Mouse (Mus musculus): ENCODE results near the gene Rab1a. TPM values are rescaled to one million over a fixed set of nuclear protein-coding genes. Genes with fewer than 3 reads are reported as not detected.
A peak's percentile ranks its signal among the peaks of the same experiment; 100 is the strongest.

Gene Rab1a
- polyA plus RNA-seq, 2 experiments: 53.0 to 80.6 TPM

GRCm38 (mm10) chr11:20204870-20205446 is 3.7 kb downstream of the Rab1a start:
- Histone ChIP-seq H3K27ac (no peak overlapping the region), H3K9me3 (ENCODE audit: control insufficient read depth, low read length) (no peaks in the 10 kb centered on the region), H3K36me3 (replicated peaks; ENCODE audit: control insufficient read depth, insufficient read depth, low read depth) (peaks cover 2% of the 10 kb centered on the region; the same call in 1 of the 2 replicates), H3K4me2 (ENCODE audit: low read depth) (peak overlapping the region; percentile 11; the same call in 1 of the 2 replicates), H3K27me3 (ENCODE audit: control insufficient read depth, insufficient read depth, low read length) (no peaks in the 10 kb centered on the region), H3K9ac (replicated peaks) (no peak overlapping the region), H3K4me3 (ENCODE audit: insufficient read depth in 1 of 2, low read depth in 2 of 2, low read length in 2 of 2) (no peak overlapping the region), H3K4me1 (replicated peaks; ENCODE audit: control insufficient read depth in 2 of 2, insufficient read depth in 2 of 2, low read length in 1 of 2) (peaks cover 14 to 33% of the 10 kb centered on the region in 2 experiments)
- no peak for TF ChIP-seq EP300 (IDR thresholded peaks at IDR 0.05; ENCODE audit: low read depth)
- no peak for TF ChIP-seq CTCF (IDR thresholded peaks at IDR 0.05; ENCODE audit: low read depth)
- DNase-seq (ENCODE audit: low read depth in 3 of 3, low spot score in 3 of 3): no peak
- ATAC-seq (ENCODE audit: insufficient read depth): no peak
- WGBS (ENCODE audit: insufficient replicate concordance): 37% methylated on average over 9 of the region's 9 CpGs

GRCm38 (mm10) chr11:20205538-20205937 is 4.3 kb downstream of the Rab1a start:
- peaks cover 17 to 30% of the 10 kb centered on the region in 2 experiments for H3K4me1 ChIP-seq (replicated peaks; ENCODE audit: control insufficient read depth in 2 of 2, insufficient read depth in 2 of 2, low read length in 1 of 2)
- H3K4me2 ChIP-seq (ENCODE audit: low read depth): no peak overlapping the region; the same call in none of the 2 replicates
- DNase-seq (ENCODE audit: low read depth in 3 of 3, low spot score in 3 of 3): no peak

GRCm38 (mm10) chr11:20206626-20207223 is 5.5 kb downstream of the Rab1a start:
- Histone ChIP-seq H3K27ac (no peak overlapping the region), H3K4me2 (ENCODE audit: low read depth) (no peak overlapping the region), H3K4me3 (ENCODE audit: insufficient read depth in 1 of 2, low read depth in 2 of 2, low read length in 2 of 2) (no peak overlapping the region), H3K4me1 (replicated peaks; ENCODE audit: control insufficient read depth in 2 of 2, insufficient read depth in 2 of 2, low read length in 1 of 2) (peaks cover 17 to 32% of the 10 kb centered on the region in 2 experiments), H3K36me3 (replicated peaks; ENCODE audit: control insufficient read depth, insufficient read depth, low read depth) (peaks cover 2% of the 10 kb centered on the region; the same call in 1 of the 2 replicates), H3K9ac (replicated peaks) (no peak overlapping the region), H3K27me3 (ENCODE audit: control insufficient read depth, insufficient read depth, low read length) (no peaks in the 10 kb centered on the region), H3K9me3 (ENCODE audit: control insufficient read depth, low read length) (no peaks in the 10 kb centered on the region)
- 31% methylated on average over 2 of the region's 2 CpGs for WGBS (ENCODE audit: insufficient replicate concordance)
- ATAC-seq (ENCODE audit: insufficient read depth) (no peak), DNase-seq (ENCODE audit: low read depth in 3 of 3, low spot score in 3 of 3) (no peak)
- no peak for TF ChIP-seq EP300 (IDR thresholded peaks at IDR 0.05; ENCODE audit: low read depth)
- TF ChIP-seq CTCF (IDR thresholded peaks at IDR 0.05; ENCODE audit: low read depth): no peak

More at GRCm38 (mm10) chr11:20205538-20205937, 4.3 kb downstream of the Rab1a start:
- Histone ChIP-seq H3K4me3 (ENCODE audit: insufficient read depth in 1 of 2, low read depth in 2 of 2, low read length in 2 of 2) (no peak overlapping the region), H3K9ac (replicated peaks) (no peak overlapping the region), H3K36me3 (replicated peaks; ENCODE audit: control insufficient read depth, insufficient read depth, low read depth) (peaks cover 2% of the 10 kb centered on the region; the same call in 1 of the 2 replicates), H3K9me3 (ENCODE audit: control insufficient read depth, low read length) (no peaks in the 10 kb centered on the region), H3K27me3 (ENCODE audit: control insufficient read depth, insufficient read depth, low read length) (no peaks in the 10 kb centered on the region), H3K27ac (no peak overlapping the region)
- WGBS (ENCODE audit: insufficient replicate concordance): 59% methylated on average over 4 of the region's 4 CpGs
- TF ChIP-seq CTCF (IDR thresholded peaks at IDR 0.05; ENCODE audit: low read depth) (no peak), EP300 (IDR thresholded peaks at IDR 0.05; ENCODE audit: low read depth) (no peak)
- no peak for ATAC-seq (ENCODE audit: insufficient read depth)

GRCm38 (mm10) chr11:20207589-20207988 is 6.4 kb downstream of the Rab1a start:
- no peaks in the 10 kb centered on the region for H3K27me3 ChIP-seq (ENCODE audit: control insufficient read depth, insufficient read depth, low read length)
- ATAC-seq (ENCODE audit: insufficient read depth): no peak
- no peak overlapping the region for H3K27ac ChIP-seq
- peaks cover 2% of the 10 kb centered on the region; the same call in 1 of the 2 replicates for H3K36me3 ChIP-seq (replicated peaks; ENCODE audit: control insufficient read depth, insufficient read depth, low read depth)
- H3K4me1 ChIP-seq (replicated peaks; ENCODE audit: control insufficient read depth in 2 of 2, insufficient read depth in 2 of 2, low read length in 1 of 2): peaks cover 16 to 31% of the 10 kb centered on the region in 2 experiments
- no peak overlapping the region for H3K9ac ChIP-seq (replicated peaks)
- TF ChIP-seq CTCF (IDR thresholded peaks at IDR 0.05; ENCODE audit: low read depth): peak; percentile 29; the same call in 1 of the 2 replicates
- TF ChIP-seq EP300 (IDR thresholded peaks at IDR 0.05; ENCODE audit: low read depth): no peak
- 69% methylated on average over 2 of the region's 2 CpGs for WGBS (ENCODE audit: insufficient replicate concordance)
- no peak overlapping the region for H3K4me2 ChIP-seq (ENCODE audit: low read depth)
- no peaks in the 10 kb centered on the region for H3K9me3 ChIP-seq (ENCODE audit: control insufficient read depth, low read length)
- DNase-seq (ENCODE audit: low read depth in 3 of 3, low spot score in 3 of 3): no peak
- no peak overlapping the region for H3K4me3 ChIP-seq (ENCODE audit: insufficient read depth in 1 of 2, low read depth in 2 of 2, low read length in 2 of 2)

- H3K36me3 ChIP-seq (replicated peaks; ENCODE audit: control insufficient read depth, insufficient read depth, low read depth): peaks cover 18% of the 10 kb centered on the region
- 22% methylated on average over 2 of the region's 2 CpGs for WGBS (ENCODE audit: insufficient replicate concordance)
- no peaks in the 10 kb centered on the region for H3K9me3 ChIP-seq (ENCODE audit: control insufficient read depth, low read length)
- H3K4me1 ChIP-seq (replicated peaks; ENCODE audit: control insufficient read depth in 2 of 2, insufficient read depth in 2 of 2, low read length in 1 of 2): peaks cover 3 to 10% of the 10 kb centered on the region in 2 experiments
- H3K27ac ChIP-seq: no peak overlapping the region
- no peak overlapping the region for H3K9ac ChIP-seq (replicated peaks)
- peak in 1 of 3 experiments; percentile 30 for DNase-seq (ENCODE audit: low read depth in 3 of 3, low spot score in 3 of 3)
- TF ChIP-seq EP300 (IDR thresholded peaks at IDR 0.05; ENCODE audit: low read depth) (no peak), CTCF (IDR thresholded peaks at IDR 0.05; ENCODE audit: low read depth) (no peak)
- no peak for ATAC-seq (ENCODE audit: insufficient read depth)
- H3K4me3 ChIP-seq (ENCODE audit: insufficient read depth in 1 of 2, low read depth in 2 of 2, low read length in 2 of 2): no peak overlapping the region
- H3K27me3 ChIP-seq (ENCODE audit: control insufficient read depth, insufficient read depth, low read length): no peaks in the 10 kb centered on the region
- H3K4me2 ChIP-seq (ENCODE audit: low read depth): no peak overlapping the region
Measured at GRCm38 (mm10) chr11:20211838-20212237, 10.6 kb downstream of the Rab1a start.
